Comparison of ENCODE assay signal across 18 mouse cellular contexts in the genomic region with DNA sequence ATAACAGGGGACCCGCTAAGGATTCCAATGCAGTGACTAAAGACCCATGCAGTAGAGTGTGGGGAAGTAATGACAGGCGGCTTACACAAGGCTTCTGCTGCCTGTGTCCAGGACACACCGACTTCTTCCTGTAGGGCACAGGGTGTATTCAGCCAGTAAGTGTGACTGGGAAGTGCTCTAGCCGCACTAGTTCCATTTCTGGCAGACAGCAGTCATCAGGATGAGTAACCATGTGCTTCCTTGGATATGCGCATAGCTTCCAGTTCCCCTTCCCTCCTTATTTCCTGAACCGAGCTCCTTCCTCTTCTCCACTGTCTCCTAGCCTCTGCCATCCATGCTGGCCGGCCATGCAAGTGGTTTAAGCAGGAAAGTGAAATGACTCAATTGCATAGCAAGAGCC. TPM values are rescaled to one million over a fixed set of nuclear protein-coding genes. Genes with fewer than 3 reads are reported as not detected.
"Had no signal": no experiment of that assay in that cellular context is flagged by ENCODE, and none has a peak within 500 bp of the region (broad histone marks: within the 10 kb centered on the region; RNA-seq: fewer than 3 reads in every experiment).

No protein-coding gene starts in this region.

- H3K27ac ChIP-seq: kidney, postnatal 0 days; layer of hippocampus, adult 2 months; limb, embryonic 13.5 days; liver, embryonic 15.5 days; midbrain, embryonic 13.5 days; neural tube, embryonic 15.5 days; stomach, embryonic 15.5 days had no signal

- H3K4me1 ChIP-seq: limb, embryonic 13.5 days; liver, embryonic 15.5 days; midbrain, embryonic 13.5 days; neural tube, embryonic 15.5 days; stomach, embryonic 15.5 days had no signal

- H3K4me3 ChIP-seq: layer of hippocampus, adult 2 months; limb, embryonic 13.5 days; liver, embryonic 15.5 days; midbrain, embryonic 13.5 days; myocyte; neural tube, embryonic 15.5 days; stomach, embryonic 15.5 days had no signal

- ATAC-seq: midbrain, embryonic 13.5 days had no signal

- H3K9ac ChIP-seq: limb, embryonic 13.5 days; liver, embryonic 15.5 days; lung, embryonic 14.5 days; midbrain, embryonic 13.5 days; neural tube, embryonic 15.5 days; stomach, embryonic 15.5 days had no signal

- DNase-seq: kidney, adult 9 months; kidney, postnatal 36 days; left cerebral cortex, postnatal 4 days; lung, embryonic 14.5 days; lung, postnatal 10 days; lung, postnatal 4 days; right cerebral cortex, postnatal 4 days; spleen, adult 18-20 months; thymus, postnatal 36 days had no signal

- H3K9me3 ChIP-seq: limb, embryonic 13.5 days; liver, embryonic 15.5 days; midbrain, embryonic 13.5 days; neural tube, embryonic 15.5 days; stomach, embryonic 15.5 days had no signal

RNA-seq across cellular contexts. Expression of a gene that starts 35.0 kb away (rescaled TPM):
- total RNA-seq: megakaryocyte-erythroid progenitor cell, adult 5-6 weeks had no signal
